Mouse (Mus musculus): ENCODE measurements around the gene Pabpn1. TPM values are rescaled to one million over a fixed set of nuclear protein-coding genes. Genes with fewer than 3 reads are reported as not detected.

Gene Pabpn1
- total and polyA plus RNA-seq, 3 experiments = 142 to 387 (median 193) TPM

- Histone ChIP-seq H3K9me3 (replicated peaks) (no peaks in the 10 kb centered on the region), H3K4me3 (ENCODE audit: low read depth, low read length) (no peak overlapping the region), H3K4me1 (ENCODE audit: insufficient read depth, low read depth, low read length) (peaks cover 36% of the 10 kb centered on the region), H3K36me3 (replicated peaks) (peaks cover 50% of the 10 kb centered on the region), H3K27me3 (ENCODE audit: insufficient read depth, low read length) (no peaks in the 10 kb centered on the region)
- TF ChIP-seq GATA2 (IDR thresholded peaks at IDR 0.05; ENCODE audit: borderline replicate concordance, low read depth, low read length) (no peak), CTCF (IDR thresholded peaks at IDR 0.05; ENCODE audit: low read depth, low read length) (no peak), TAL1 (conservative IDR thresholded peaks at IDR 0.05; ENCODE audit: low read depth, low read length) (no peak), GATA1 (IDR thresholded peaks at IDR 0.05; ENCODE audit: borderline replicate concordance, low read length) (no peak), POLR2AphosphoS5 (IDR thresholded peaks at IDR 0.05; ENCODE audit: insufficient replicate concordance, low read depth, low read length) (no peak)
- DNase-seq (ENCODE audit: low spot score) (no peak), ATAC-seq (ENCODE audit: extremely low read depth, insufficient number of reproducible peaks, low FRiP score, poor library complexity, severe bottlenecking) (no peak)
Measured at GRCm38 (mm10) chr14:54897445-54897844, 5.1 kb downstream of the Pabpn1 start.

GRCm38 (mm10) chr14:54900383-54900782 lies 8.1 kb downstream of the Pabpn1 start:
- ATAC-seq (ENCODE audit: extremely low read depth, insufficient number of reproducible peaks, low FRiP score, poor library complexity, severe bottlenecking) = no peak
- Histone ChIP-seq H3K4me3 (ENCODE audit: low read depth, low read length) (no peak overlapping the region), H3K27me3 (ENCODE audit: insufficient read depth, low read length) (peaks cover 3% of the 10 kb centered on the region; the same call in 1 of the 2 replicates), H3K4me1 (ENCODE audit: insufficient read depth, low read depth, low read length) (peaks cover 27% of the 10 kb centered on the region), H3K9me3 (replicated peaks) (no peaks in the 10 kb centered on the region), H3K36me3 (replicated peaks) (peaks cover 45% of the 10 kb centered on the region)
- DNase-seq (ENCODE audit: low spot score) = peak; percentile 52
- no peak for TF ChIP-seq GATA1 (IDR thresholded peaks at IDR 0.05; ENCODE audit: borderline replicate concordance, low read length)
- TF ChIP-seq POLR2AphosphoS5 (IDR thresholded peaks at IDR 0.05; ENCODE audit: insufficient replicate concordance, low read depth, low read length) = no peak; the same call in 1 of the 2 replicates
- TF ChIP-seq TAL1 (conservative IDR thresholded peaks at IDR 0.05; ENCODE audit: low read depth, low read length) = no peak
- TF ChIP-seq GATA2 (IDR thresholded peaks at IDR 0.05; ENCODE audit: borderline replicate concordance, low read depth, low read length) = no peak
- peak; percentile 57; the same call in 1 of the 2 replicates for TF ChIP-seq CTCF (IDR thresholded peaks at IDR 0.05; ENCODE audit: low read depth, low read length)

- peaks cover 5% of the 10 kb centered on the region for H3K4me1 ChIP-seq (ENCODE audit: insufficient read depth, low read depth, low read length)
- TF ChIP-seq GATA2 (IDR thresholded peaks at IDR 0.05; ENCODE audit: borderline replicate concordance, low read depth, low read length) = no peak
- TF ChIP-seq TAL1 (conservative IDR thresholded peaks at IDR 0.05; ENCODE audit: low read depth, low read length) = no peak
- no peak for TF ChIP-seq POLR2AphosphoS5 (IDR thresholded peaks at IDR 0.05; ENCODE audit: insufficient replicate concordance, low read depth, low read length)
- no peak for TF ChIP-seq GATA1 (IDR thresholded peaks at IDR 0.05; ENCODE audit: borderline replicate concordance, low read length)
- no peak for TF ChIP-seq CTCF (IDR thresholded peaks at IDR 0.05; ENCODE audit: low read depth, low read length)
- peaks cover 13% of the 10 kb centered on the region for H3K36me3 ChIP-seq (replicated peaks)
- no peak overlapping the region for H3K4me3 ChIP-seq (ENCODE audit: low read depth, low read length)
- DNase-seq (ENCODE audit: low spot score) (no peak), ATAC-seq (ENCODE audit: extremely low read depth, insufficient number of reproducible peaks, low FRiP score, poor library complexity, severe bottlenecking) (no peak)
- peaks cover 26% of the 10 kb centered on the region for H3K27me3 ChIP-seq (ENCODE audit: insufficient read depth, low read length)
- no peaks in the 10 kb centered on the region for H3K9me3 ChIP-seq (replicated peaks)
Measured at GRCm38 (mm10) chr14:54903641-54904040, 11.3 kb downstream of the Pabpn1 start.

- Histone ChIP-seq H3K4me3 (ENCODE audit: low read depth, low read length) (no peak overlapping the region), H3K4me1 (ENCODE audit: insufficient read depth, low read depth, low read length) (peaks cover 2% of the 10 kb centered on the region), H3K36me3 (replicated peaks) (no peaks in the 10 kb centered on the region), H3K27me3 (ENCODE audit: insufficient read depth, low read length) (peaks cover 62% of the 10 kb centered on the region), H3K9me3 (replicated peaks) (no peaks in the 10 kb centered on the region)
- DNase-seq (ENCODE audit: low spot score) (no peak), ATAC-seq (ENCODE audit: extremely low read depth, insufficient number of reproducible peaks, low FRiP score, poor library complexity, severe bottlenecking) (no peak)
- TF ChIP-seq GATA2 (IDR thresholded peaks at IDR 0.05; ENCODE audit: borderline replicate concordance, low read depth, low read length) = no peak
- no peak for TF ChIP-seq TAL1 (conservative IDR thresholded peaks at IDR 0.05; ENCODE audit: low read depth, low read length)
- TF ChIP-seq POLR2AphosphoS5 (IDR thresholded peaks at IDR 0.05; ENCODE audit: insufficient replicate concordance, low read depth, low read length) = no peak
- no peak for TF ChIP-seq CTCF (IDR thresholded peaks at IDR 0.05; ENCODE audit: low read depth, low read length)
- no peak for TF ChIP-seq GATA1 (IDR thresholded peaks at IDR 0.05; ENCODE audit: borderline replicate concordance, low read length)
Measured at GRCm38 (mm10) chr14:54908682-54909081, 16.4 kb downstream of the Pabpn1 start.

GRCm38 (mm10) chr14:54912109-54912850 lies 20.0 kb downstream of the Pabpn1 start:
- Histone ChIP-seq H3K4me3 (ENCODE audit: low read depth, low read length) (no peak overlapping the region), H3K27me3 (ENCODE audit: insufficient read depth, low read length) (peaks cover 59% of the 10 kb centered on the region), H3K9me3 (replicated peaks) (no peaks in the 10 kb centered on the region), H3K36me3 (replicated peaks) (no peaks in the 10 kb centered on the region), H3K4me1 (ENCODE audit: insufficient read depth, low read depth, low read length) (peaks cover 2% of the 10 kb centered on the region)
- DNase-seq (ENCODE audit: low spot score) = no peak
- TF ChIP-seq CTCF (IDR thresholded peaks at IDR 0.05; ENCODE audit: low read depth, low read length) (no peak), TAL1 (conservative IDR thresholded peaks at IDR 0.05; ENCODE audit: low read depth, low read length) (no peak), GATA2 (IDR thresholded peaks at IDR 0.05; ENCODE audit: borderline replicate concordance, low read depth, low read length) (no peak), POLR2AphosphoS5 (IDR thresholded peaks at IDR 0.05; ENCODE audit: insufficient replicate concordance, low read depth, low read length) (no peak), GATA1 (IDR thresholded peaks at IDR 0.05; ENCODE audit: borderline replicate concordance, low read length) (no peak)
- no peak for ATAC-seq (ENCODE audit: extremely low read depth, insufficient number of reproducible peaks, low FRiP score, poor library complexity, severe bottlenecking)

- DNase-seq (ENCODE audit: low spot score) = no peak
- TF ChIP-seq POLR2AphosphoS5 (IDR thresholded peaks at IDR 0.05; ENCODE audit: insufficient replicate concordance, low read depth, low read length) = no peak
- TF ChIP-seq TAL1 (conservative IDR thresholded peaks at IDR 0.05; ENCODE audit: low read depth, low read length) = no peak
- no peak for TF ChIP-seq GATA2 (IDR thresholded peaks at IDR 0.05; ENCODE audit: borderline replicate concordance, low read depth, low read length)
- no peak for TF ChIP-seq CTCF (IDR thresholded peaks at IDR 0.05; ENCODE audit: low read depth, low read length)
- TF ChIP-seq GATA1 (IDR thresholded peaks at IDR 0.05; ENCODE audit: borderline replicate concordance, low read length) = no peak
- no peak for ATAC-seq (ENCODE audit: extremely low read depth, insufficient number of reproducible peaks, low FRiP score, poor library complexity, severe bottlenecking)
Measured at GRCm38 (mm10) chr14:54912886-54913285, 20.6 kb downstream of the Pabpn1 start, which contains the start of gene Slc22a17. Gene Slc22a17, minus strand, starts transcription at chr14:54913132.

More at GRCm38 (mm10) chr14:54912886-54913285, 20.6 kb downstream of the Pabpn1 start, which contains the start of gene Slc22a17:
- Histone ChIP-seq H3K4me1 (ENCODE audit: insufficient read depth, low read depth, low read length) (peaks cover 2% of the 10 kb centered on the region; the same call in 1 of the 2 replicates), H3K9me3 (replicated peaks) (no peaks in the 10 kb centered on the region), H3K4me3 (ENCODE audit: low read depth, low read length) (no peak within 1 kb of the TSS), H3K27me3 (ENCODE audit: insufficient read depth, low read length) (peaks cover 56% of the 10 kb centered on the region), H3K36me3 (replicated peaks) (no peaks in the 10 kb centered on the region)
